Mouse (Mus musculus) T-helper 2 cell (primary cell): ENCODE measurements around the gene Slc38a11.

Experiments
- in situ Hi-C: fragments of 300-600 bp; cut with MboI, MseI; formaldehyde crosslinking; loops from one replicate; pipeline ENCODE4 v1.15.1; 2025; ENCODE audit warnings: high pct_unique_total_duplicates

Gene Slc38a11

GRCm38 (mm10) chr2:65331321-65331720, 32.5 kb downstream of the Slc38a11 start:
- in situ Hi-C loops: no loop called here

DNA sequence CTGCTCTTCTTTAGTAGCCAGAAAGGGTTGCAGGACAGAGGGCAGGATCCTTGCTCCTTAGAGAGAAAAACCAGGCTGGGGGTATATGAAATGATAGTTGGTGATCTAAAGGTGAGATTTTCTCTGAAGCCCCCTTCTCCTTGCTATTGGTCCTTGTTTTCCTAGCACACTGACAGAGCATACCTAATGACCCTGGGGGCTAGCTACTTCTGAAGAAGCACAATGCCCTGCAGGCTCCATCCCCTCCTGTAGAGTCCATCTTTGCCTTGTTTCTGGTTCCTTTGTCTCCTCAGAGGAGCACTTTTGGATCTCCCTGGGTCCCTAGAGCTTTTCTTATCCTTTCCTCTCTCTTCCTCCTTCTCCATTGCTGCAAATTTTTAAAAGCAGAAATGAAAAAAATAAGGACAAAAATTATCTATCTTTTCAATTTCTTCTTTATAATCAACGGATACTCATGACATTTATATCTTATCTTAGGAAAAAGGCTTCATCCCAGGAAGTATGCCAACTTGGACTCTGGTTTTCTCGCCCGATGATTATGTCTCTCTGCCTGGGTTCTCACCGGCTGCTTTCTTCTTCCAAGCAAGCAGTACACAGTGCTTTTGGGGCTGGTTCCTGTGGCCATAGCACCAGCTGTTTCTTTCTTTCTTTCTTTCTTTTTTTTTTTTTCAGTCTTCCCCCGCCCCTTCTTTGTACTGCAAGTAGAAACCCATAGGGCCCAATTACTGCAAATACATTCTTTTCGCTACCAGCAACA, 41.7 kb downstream of the Slc38a11 start:
- in situ Hi-C loops: no loop called here

DNA sequence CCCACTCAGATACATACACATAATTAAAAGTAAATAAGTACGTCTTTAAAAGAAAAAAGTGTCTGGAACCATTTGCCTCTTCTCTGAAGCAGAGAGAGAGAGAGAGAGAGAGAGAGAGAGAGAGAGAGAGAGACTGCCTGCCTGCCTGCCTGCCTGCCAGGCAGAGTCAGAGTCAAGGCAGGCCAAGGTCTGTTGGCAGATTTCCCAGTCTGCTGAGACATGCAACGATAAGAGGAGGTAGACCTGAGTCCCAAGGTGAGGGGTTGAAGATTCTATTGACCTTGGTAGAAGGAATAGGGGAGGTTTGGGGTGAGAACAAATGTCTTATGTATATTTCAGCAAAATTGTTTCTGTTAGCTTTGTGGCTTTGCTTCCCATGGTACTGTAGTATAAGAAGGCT, 42.9 kb downstream of the Slc38a11 start:
- in situ Hi-C loops: no loop called here

GRCm38 (mm10) chr2:65316721-65317120, 47.1 kb downstream of the Slc38a11 start:
- in situ Hi-C loops: no loop called here

DNA sequence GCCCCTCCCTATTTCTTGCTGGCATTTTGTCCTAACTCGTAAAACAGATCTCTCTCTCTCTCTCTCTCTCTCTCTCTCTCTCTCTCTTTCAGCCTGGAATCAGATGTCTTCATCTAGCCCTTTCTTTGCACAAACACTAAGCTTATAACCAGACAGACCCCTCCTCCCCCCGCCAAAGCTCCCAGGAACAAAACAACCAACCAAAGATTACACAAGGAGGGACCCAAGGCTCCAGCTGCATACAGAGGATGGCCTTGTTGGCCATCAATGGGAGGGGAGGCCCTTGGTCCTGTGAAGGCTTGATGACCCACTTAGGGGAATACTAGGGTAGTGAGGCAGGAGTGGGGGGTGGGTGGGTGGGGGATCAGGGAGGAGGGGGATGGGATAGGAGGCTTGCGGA, 52.6 kb downstream of the Slc38a11 start:
- in situ Hi-C loops: no loop called here

DNA sequence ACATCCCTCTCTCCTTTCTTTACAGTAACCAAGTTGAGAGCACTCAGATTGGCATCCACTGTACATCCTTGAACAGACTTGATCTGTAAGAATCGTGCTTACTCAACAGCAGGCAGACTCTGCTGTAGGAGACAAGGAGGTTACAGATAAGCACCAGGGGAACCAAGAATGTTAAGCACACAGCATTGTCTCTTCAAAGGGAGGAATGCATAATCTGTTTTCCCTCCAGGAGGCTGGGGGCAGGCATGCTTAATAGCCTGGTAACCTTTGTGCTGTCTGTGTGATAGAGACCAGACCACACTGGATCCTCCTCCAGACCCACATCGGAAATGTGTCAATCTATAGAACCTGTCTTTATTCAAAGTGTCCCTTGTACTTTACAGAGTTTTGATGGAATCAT, 67.3 kb downstream of the Slc38a11 start:
- in situ Hi-C loops: no loop called here

GRCm38 (mm10) chr2:65294092-65294491, 69.7 kb downstream of the Slc38a11 start:
- in situ Hi-C loops: no loop called here

- in situ Hi-C loops: no loop called here
Observed at GRCm38 (mm10) chr2:65293411-65293810, 70.4 kb downstream of the Slc38a11 start.

DNA sequence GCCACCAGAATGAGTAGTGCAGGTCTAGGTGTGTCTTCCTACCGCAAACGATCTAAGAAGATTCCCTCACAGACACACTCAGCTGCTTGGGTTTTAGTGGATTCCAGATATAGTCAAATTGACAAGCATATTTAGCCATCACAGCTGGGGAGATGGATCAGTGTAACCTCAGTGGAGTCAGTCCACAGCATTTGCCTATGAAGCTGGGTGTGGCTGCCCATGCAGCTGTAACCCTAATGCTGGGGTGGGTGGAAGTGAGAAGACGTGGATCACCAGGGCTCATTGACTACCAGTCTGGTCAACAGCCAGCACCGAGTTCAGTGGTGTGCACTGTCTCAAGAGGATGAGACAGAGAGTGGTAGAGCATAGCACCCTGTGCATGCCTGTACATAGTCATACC, 74.1 kb downstream of the Slc38a11 start:
- in situ Hi-C loops: no loop called here

DNA sequence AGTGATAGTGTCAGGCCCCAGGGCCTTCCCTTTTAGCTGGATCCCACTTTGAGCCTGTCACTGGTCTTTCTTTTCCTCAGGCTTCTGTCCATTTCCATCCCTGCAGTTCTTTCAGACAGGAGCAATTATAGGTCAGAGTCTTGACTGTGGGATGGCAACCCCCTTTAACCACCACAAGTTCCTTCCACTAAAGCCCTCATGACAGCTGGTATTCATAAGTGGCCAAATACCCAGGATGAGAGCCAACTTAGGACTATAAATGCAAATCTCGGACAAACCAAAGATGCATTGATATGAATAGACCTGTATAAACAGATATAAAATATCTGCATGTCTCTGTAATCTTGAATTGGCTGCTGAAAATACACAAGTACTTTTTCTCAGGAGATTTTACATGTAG, 75.1 kb downstream of the Slc38a11 start:
- in situ Hi-C loops: no loop called here

DNA sequence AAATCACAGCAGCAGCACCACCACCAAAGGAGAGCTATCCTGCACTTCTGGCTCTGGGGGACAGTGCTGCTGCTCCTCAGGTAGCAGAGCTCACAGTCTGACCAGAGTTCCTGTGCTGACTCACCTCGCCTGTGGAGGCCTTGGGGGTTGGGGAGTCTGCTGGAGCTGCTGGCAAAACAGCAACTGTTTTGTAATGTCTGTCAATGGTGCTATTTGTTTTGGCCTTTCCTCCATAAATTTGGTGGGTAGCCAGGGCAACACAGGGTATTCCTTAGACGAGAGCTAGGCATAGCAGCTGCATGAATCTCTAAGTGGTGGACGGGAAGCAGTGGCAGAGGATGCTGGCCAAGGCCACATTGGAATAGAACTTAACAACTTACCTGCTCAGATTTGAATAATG, 78.5 kb downstream of the Slc38a11 start:
- in situ Hi-C loops: no loop called here

DNA sequence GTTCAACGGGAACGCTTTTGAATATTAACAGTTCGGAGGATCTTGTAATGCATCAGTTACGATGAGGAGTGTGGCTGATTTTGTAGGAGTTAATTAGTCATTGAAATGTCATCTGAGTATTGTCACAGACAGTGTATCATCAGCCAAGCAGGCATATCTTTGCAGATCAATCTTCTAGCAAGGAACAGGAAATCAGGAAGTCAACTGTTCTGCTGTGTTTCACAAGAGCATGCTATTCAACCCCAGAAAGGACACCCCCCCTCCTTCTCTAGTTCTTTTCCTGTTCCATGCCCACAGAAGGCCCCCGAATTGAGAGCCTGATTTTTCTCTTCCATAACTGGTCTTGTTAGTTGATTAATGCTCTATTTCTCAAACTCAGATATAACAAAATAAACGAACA, 80.9 kb downstream of the Slc38a11 start:
- in situ Hi-C loops: no loop called here

GRCm38 (mm10) chr2:65279029-65279690, 84.7 kb downstream of the Slc38a11 start:
- in situ Hi-C loops: no loop called here

DNA sequence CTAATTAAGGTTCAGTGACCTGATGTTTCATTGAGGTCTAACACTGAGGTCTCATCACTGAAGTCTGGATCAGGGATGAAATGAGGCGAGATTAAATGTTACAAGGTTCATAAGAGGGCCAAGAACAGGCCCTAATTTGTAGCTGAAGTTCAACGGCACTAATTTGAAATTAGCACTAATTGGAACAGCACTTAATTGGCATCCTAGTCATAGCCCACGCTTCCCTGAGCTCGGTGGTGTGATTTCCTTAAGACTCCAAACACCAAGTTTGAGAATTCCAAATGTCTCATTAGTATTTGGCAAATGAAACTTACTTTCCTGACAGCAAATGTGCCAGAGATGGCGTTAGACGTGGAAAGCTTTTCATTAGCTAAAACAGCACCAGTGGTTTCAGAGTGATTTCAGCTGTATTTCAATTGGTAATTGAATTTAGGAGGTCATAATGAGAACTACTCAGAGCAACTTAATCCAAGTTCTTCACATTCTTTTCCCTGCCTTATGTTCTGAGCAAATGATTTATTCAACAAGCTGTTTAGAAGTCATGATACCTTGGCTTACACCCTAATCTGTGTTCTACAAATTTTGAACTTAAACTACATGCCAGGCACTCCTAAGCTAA, 88.3 kb downstream of the Slc38a11 start:
- in situ Hi-C loops: no loop called here

DNA sequence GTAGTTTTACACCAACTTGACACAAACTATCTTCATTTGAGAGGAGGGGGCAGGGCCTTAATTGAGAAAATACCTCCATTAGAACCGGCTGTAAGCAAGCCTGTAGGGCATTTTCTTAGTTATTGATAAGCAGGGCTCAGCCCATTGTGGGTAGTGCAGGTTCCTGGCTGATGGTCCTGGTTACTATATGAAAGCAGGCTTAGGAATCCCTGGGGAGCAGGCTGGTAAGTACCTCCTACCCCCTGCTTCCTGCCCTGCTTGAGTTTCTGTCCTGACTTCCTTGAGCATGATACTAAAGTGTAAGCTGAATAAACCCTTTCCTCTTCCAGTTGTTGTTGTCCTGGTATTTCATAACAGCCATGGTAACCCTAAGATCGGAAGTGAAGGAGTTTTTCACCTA, 89.9 kb downstream of the Slc38a11 start:
- in situ Hi-C loops: no loop called here

- in situ Hi-C loops: no loop called here
Observed at GRCm38 (mm10) chr2:65268731-65269130, 95.1 kb downstream of the Slc38a11 start.

- in situ Hi-C loops: no loop called here
Observed at GRCm38 (mm10) chr2:65267834-65268233, 96.0 kb downstream of the Slc38a11 start.

GRCm38 (mm10) chr2:65266576-65267299, 97.1 kb downstream of the Slc38a11 start:
- in situ Hi-C loops: no loop called here
